Mouse (Mus musculus): Measurements from ENCODE around the gene Rnf138rt1.

Rnf138rt1 gene

DNA sequence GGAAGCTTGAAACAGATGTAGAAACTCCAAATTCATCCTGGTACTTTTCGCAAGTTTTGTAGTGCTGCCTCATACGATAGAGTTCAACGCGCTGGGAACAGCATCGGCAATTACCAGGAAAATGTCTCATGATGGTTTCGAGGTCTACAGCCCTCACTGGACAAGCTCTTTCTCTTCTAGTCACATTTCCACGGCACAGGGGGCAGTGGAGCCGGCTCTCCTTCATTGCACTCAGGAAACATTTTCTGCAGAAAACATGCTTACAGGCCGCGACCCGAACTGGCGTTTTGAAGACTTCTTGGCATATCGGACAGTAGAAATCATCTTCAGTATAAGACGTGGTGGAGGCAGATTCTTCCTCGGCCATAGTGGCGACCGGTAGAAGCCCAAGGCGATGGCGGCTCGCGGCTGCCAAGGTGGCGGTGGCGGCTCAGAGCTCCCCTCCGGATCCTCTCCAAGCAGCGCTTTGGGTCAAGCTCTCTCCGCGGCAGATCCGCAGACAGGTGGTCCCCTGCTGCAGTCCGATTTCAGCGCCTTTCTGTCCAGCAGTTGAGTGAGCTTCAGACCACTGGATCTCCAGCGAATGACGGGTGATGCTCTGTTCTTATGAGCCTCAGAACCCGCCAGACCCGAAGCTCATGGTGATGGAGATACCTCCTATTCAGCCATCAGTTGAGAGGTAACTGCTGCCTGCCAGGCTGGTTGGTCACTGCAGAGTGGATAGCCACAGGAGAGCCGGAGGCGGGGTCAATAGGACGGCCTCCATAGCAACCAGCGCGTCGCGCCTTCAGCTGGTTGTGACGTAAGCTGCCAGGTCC lies at the start of gene Rnf138rt1:
Gene Rnf138rt1, minus strand, starts transcription at position 713 of the 818 bp plus-strand sequence.
- DNase-seq = peak; percentile 27

GRCm38 (mm10) chrX:163807270-163807669 lies 46.1 kb upstream of the Rnf138rt1 start:
- DNase-seq = no peak

DNA sequence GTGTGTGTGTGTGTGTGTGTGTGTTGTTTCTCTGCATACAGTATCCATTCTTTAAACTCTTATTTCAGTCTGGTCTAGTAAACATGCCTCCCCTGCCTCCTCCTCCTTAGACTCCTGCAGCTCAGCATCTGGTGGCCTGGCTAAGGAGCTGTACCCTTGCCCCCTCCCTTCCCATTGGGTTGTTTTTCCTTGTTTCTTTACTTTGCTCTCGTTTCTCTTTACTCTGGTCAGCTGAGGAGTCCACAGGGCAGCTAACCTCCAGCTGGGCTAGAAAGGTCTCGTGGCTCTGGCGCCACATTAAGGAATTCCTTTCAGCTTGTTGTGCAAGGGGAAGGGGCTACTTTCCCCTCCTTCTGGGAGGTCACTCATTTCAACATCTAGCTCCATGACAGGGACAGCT lies 5.2 kb upstream of the Rnf138rt1 start:
- no peak for DNase-seq

DNA sequence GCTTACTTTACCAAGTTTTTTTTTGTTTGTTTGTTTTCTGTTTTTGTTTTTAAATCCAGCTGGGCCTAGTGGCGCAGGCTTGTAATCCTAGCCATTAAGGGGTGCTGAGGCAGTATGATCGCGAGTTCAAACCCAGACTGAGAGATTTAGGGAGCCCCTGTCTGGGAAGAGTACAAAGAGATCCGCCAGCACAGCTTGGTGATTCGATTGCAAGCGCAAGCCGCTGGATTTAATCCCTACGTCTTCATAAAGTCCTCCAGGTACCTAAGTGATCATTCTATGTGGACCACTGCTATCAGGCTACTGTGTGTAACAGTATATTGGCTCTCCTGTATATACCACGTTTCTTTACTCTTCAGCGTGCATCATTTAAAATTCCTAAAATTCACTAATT lies 303 bp upstream of the Rnf138rt1 start:
- no peak for DNase-seq

DNA sequence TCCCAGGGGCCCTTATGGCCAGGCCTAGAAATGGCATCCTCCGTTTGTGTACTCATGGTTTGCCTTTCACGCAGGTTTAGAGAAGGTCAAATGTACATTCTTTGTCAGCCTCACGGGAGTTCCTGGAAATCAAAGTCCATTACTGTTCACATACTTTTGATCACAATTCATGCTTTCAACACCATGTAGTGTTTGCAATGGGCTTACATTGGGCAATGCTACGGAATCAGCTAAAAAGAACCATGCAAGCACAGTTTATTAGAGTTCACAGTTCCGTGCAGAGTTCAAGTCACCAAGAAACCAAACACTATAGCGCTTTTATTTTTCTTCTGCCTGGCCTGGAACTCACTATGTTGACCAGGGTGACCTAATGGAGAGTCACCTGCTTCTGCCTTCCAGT lies 15.1 kb downstream of the Rnf138rt1 start:
- DNase-seq = no peak

DNA sequence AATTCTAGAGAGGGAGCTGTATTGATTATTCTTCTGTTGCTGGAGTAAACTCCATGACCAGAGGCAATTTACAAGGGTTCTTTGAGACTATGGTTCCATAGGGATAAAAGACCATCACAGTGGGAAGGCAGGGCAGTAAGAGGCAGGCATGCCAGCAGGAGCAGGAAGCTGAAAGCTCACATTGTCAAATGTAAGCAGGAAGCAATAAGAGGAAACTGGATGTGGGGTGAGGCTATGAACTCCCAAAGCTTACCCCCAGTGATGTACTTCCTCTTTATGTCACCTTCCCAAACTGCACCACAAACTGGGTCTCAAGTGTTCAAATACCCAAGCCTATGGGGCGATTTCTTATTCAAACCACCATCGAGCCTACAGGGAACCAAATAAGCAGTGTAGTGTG lies 17.2 kb downstream of the Rnf138rt1 start:
- no peak for DNase-seq

DNA sequence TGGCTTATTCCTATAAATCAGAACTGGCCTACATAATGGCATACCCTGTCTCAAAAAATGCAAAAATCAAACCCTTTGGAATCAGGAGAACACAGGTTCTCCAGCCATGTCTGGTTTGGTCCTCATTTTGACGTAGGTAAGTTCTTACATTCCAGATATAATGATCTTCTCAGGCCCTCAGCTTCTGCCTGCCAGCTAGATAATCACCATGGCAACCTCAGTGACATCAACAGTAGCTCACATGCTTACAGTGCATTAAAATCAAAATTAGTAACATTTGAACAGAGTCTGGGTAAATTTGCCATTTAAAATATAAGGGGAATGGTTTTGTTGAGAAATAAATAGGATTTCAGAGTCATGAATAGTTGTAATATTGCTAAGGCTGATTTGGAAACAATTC lies 22.2 kb downstream of the Rnf138rt1 start:
- DNase-seq = no peak

DNA sequence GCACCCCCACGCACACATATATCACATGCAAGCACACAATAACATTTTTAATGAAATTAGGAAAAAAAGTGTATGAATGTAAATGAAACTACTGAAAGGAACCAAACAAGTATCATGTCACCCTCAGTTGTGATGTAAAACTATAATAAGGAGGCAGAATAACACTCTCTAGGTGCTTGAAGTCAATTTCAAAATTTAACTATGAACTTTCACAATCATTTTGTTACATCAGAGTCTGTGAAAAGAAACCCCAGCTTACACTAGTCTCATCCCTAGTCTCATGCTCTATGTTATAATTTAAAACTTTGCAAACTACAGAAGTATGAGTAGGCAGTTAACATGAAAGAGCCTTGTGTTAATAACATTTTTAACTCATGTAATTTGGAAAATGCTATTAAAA lies 27.0 kb downstream of the Rnf138rt1 start:
- DNase-seq = no peak

GRCm38 (mm10) chrX:163723630-163724029 lies 37.5 kb downstream of the Rnf138rt1 start:
- DNase-seq = no peak

DNA sequence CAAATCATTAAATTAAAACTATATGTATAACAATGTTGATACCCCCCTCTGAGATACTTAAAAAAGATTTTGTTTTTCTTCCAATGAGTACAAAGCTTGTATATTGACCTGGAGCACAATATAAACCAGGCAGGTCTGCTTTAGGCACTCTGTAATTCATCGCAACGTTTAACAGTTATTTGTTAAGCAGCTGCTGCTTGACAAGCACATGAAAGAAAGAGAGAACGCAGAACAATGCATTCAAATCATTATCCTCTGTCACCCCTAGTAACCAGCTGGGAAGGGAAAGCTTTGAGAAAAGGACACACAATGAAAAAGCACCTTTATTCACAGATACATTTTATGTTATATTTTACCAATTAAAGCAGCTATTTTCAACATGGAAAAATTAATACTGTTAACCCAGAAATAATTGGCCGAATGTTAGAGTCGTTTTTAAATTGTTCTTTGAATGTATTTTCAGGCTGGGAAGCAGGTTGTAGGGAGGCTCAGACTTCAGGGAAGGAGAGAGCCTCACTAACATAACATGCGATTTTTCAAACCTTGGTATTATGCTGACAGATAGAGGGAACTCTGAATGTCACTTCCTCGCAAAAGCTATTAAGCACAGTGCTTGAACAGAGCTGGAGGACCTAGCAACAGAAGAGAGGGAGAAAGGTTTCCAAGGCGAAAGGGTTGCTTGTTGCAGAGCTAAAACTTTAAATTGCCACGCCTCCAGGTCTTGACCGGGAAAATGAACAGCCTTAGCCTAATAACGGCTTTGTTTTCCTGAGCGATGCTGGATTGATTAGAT lies 38.1 kb downstream of the Rnf138rt1 start:
- DNase-seq = no peak

GRCm38 (mm10) chrX:163720597-163720996 lies 40.5 kb downstream of the Rnf138rt1 start:
- no peak for DNase-seq
